Mouse (Mus musculus): Measurements from ENCODE around the gene Pdzk1.

Pdzk1 gene

DNA sequence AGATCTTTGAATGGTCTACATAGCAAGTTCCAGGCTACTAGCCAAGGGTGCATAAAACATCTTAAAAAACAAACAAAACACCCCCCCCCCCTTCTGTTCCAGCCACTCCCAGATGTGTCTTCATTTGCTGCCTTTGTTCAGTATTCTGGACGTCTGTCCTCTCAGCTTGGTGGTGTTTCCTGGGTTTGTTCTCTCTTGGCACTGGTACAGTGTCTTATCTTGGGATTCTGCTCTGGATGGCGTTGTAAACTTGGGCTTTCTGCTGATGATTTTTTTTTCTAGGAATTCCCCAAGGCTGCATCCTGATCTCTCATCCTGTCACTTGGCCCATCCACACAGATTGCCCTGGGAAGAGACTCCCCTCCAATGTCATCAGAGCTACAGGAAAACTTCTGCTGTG lies 7.3 kb downstream of the Pdzk1 start:
- no peak for DNase-seq (ENCODE audit: low read depth)

DNA sequence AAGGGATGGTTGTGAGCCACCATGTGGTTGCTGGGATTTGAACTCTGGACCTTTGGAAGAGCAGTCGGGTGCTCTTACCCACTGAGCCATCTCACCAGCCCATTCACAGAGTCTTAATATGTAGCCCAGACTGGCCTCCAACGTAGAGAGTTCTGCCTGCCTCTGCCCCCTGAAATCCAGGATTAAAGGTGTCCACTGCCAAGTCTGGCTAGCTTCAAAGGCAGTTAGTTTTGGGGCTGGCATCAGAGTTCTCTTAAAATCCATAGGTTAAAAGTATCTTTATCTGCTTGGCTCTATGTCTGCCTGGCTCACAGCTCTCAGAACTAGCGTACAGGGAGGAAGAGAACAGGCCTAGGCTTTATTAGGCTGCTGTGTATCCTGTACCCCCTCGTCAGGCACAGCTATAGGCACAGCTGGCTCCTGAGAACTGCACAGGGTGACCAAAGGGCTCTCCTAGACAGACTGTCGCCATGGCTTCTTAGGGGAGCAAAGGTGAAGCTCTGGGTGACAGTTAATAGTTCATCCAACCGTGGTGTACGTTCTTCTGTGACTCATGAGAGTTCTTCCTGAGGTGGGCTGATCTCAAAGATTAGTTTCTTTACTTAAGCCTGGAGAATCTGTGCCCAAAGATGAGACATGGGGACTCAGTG lies 10.0 kb downstream of the Pdzk1 start:
- DNase-seq (ENCODE audit: low read depth): no peak

- no peak for DNase-seq (ENCODE audit: low read depth)
Measured at GRCm38 (mm10) chr3:96845191-96845590, 16.1 kb downstream of the Pdzk1 start.

- DNase-seq (ENCODE audit: low read depth): no peak
Measured at GRCm38 (mm10) chr3:96845806-96846205, 16.7 kb downstream of the Pdzk1 start.

DNA sequence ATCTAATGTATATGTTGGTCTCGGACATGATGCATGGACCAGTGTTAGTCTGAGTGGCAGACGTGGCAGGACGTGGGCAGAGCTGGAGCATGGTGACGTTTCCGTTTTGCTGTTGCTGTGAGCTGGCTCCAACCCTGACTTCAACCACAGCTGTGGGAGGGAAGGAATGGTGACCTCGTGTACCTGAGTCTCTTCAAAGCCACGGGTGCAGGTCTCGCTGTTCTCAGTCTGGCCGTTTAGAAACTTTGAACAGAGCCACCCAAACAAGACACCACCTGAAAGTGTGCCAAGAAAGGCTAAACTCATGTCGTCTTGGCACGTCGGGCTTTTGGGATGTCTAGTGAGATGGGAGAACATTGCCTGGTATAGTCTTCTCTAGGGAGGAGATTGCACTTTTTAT lies 17.9 kb downstream of the Pdzk1 start:
- DNase-seq (ENCODE audit: low read depth): peak; percentile 34

DNA sequence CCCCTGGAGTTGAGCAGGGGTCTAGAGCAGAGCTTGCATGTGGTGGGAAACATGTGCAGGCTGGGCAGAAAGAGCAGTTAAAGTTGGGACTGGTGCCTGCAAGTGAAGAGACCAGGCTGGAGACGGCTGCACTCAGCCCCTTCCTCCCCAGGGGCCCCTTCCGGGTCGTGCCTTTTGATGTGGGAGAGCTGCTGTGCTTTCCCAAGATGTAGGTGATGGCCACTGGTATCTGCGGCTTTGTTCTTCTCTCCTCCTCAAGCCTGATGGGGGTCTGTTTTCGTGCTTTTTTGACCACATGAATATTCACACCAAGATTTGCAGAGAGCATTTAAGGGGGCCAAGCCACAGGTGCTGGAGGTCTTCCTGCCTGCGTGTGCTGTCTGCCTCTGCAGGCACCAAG lies 18.6 kb downstream of the Pdzk1 start:
- DNase-seq (ENCODE audit: low read depth): peak; percentile 36

- DNase-seq (ENCODE audit: low read depth): peak; percentile 13
Measured at GRCm38 (mm10) chr3:96848470-96848869, 19.4 kb downstream of the Pdzk1 start.

DNA sequence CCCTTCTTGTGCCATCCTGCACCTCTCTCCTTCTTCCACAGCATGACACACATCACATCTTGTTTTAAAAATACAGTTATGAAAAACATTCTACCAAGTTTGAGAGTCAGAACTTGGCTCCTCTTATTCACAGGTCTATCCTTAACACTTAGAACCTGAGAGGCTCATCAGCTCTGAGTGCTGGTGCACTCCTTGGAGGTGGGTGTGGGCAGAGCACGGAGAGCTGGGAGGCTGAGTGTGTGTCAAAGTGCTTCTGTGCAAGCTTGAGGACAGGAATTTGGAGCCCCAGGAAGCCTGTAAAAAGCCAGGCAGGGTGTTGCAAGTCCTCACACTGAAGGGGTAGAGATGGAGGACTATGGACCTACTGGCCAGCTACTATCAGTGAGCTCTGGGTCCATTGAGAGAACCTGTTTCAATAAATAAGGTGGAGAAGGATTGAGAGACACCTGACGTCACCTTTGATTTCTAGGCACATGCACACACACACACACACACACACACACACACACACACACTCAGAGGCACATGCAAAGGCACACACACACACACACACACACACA lies 20.2 kb downstream of the Pdzk1 start:
- DNase-seq (ENCODE audit: low read depth): no peak

- DNase-seq (ENCODE audit: low read depth): no peak
Measured at GRCm38 (mm10) chr3:96852561-96852960, 23.5 kb downstream of the Pdzk1 start.

- DNase-seq (ENCODE audit: low read depth): no peak
Measured at GRCm38 (mm10) chr3:96854376-96854775, 25.3 kb downstream of the Pdzk1 start.

DNA sequence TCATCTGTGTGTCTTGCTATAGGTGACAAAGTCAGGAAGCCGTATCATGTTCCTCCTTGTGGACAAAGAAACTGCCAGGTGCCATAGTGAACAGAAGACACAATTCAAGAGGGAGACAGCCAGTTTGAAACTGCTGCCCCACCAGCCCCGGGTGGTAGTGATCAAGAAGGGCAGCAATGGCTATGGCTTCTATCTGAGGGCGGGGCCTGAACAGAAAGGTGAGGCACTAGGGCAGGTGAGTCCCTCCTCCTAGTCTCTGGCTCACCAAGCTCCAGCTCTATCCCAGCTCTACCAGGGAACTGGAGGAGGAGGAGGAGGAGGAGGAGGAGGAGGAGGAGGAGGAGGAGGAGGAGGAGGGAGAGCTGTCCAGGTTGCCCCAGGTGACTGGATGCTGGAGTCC lies 26.7 kb downstream of the Pdzk1 start:
- DNase-seq (ENCODE audit: low read depth): no peak

DNA sequence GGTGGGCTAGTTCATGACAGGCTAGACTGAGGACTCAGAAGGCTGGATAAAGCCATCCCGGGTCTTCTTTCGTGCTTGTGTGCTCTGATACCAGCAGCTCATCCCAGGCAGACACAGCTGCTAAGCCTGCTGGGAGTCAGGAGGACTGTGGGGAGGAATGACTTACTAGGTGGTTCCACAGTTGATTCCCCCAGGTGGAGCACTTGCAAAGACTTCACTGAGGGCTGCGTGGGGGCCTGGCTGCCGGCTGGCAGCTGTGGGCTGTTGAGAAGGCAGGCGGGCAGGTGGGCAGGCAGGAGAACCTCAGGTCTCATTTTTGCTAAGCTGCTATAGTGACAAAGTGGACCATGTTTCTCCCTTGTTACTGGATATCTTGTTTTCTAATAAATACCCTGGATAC lies 31.4 kb downstream of the Pdzk1 start:
- no peak for DNase-seq (ENCODE audit: low read depth)

DNA sequence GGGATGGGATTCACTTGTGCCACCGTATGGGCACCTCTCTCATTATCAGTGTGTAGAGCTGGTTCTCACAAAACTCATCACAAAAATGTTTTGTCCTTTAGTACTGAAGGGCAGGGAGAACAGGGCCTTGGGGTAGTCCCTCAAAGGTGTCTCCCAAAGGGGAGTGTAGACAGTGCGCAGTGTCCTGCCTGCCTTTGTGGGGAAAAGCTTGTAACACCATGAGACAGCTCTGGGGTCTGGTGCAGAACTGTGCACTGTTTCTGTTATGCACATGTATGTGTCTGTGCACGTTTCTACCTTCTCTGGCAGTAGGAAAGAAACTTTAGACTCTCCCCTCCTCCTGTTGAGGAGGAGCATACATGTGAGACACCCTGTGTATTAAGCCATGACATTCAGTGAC lies 38.8 kb downstream of the Pdzk1 start:
- DNase-seq (ENCODE audit: low read depth): no peak

- DNase-seq (ENCODE audit: low read depth): no peak
Measured at GRCm38 (mm10) chr3:96868566-96868965, 39.5 kb downstream of the Pdzk1 start.

- no peak for DNase-seq (ENCODE audit: low read depth)
Measured at GRCm38 (mm10) chr3:96869091-96869490, 40.0 kb downstream of the Pdzk1 start.

GRCm38 (mm10) chr3:96870270-96870669 lies 41.2 kb downstream of the Pdzk1 start:
- DNase-seq (ENCODE audit: low read depth): no peak

DNA sequence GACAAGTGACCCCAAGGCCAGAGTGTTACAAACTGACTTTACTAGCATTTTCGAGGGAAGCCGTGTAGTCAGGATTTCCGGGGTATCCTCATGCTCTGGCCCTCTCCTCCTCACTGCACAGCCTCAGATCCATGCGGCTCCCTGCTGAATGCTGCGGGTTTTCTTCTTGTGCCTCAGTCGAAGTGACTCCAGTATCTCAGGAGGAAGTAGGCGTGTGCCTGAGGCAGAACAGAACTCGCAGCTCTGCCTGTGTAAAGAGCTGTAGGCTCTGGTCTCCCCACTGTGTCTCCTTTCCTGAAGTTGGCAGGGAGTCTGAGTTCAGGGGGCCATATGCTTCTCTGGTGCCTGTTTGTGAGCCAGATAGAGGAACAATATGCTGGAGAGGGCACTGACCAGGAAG lies 42.0 kb downstream of the Pdzk1 start:
- DNase-seq (ENCODE audit: low read depth): no peak

DNA sequence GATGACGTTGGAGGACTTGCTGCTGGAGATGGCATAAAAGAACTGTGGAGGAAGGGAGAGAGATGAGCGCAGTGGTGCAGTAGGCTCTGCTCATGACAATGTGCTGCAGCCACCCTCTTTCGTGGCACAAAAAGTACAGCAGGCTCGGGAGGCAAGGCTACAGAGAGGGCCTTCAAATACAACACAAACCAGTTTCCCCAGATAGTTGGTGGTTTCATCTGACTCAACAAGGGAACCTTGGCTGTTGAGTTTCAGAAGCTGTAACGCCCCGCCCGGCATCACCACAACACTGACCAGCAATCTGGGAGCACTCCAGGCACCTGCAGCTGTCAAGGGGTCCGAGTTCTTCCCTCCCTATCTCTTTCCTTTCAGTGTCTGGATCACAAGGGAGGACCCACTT lies 43.4 kb downstream of the Pdzk1 start:
- DNase-seq (ENCODE audit: low read depth): no peak

- DNase-seq (ENCODE audit: low read depth): no peak
Measured at GRCm38 (mm10) chr3:96874808-96875571, 45.9 kb downstream of the Pdzk1 start.

GRCm38 (mm10) chr3:96879536-96879935 lies 50.5 kb downstream of the Pdzk1 start:
- DNase-seq (ENCODE audit: low read depth): no peak

- no peak for DNase-seq (ENCODE audit: low read depth)
Measured at GRCm38 (mm10) chr3:96880385-96880784, 51.3 kb downstream of the Pdzk1 start.

- DNase-seq (ENCODE audit: low read depth): no peak
Measured at GRCm38 (mm10) chr3:96881557-96881956, 52.5 kb downstream of the Pdzk1 start.

DNA sequence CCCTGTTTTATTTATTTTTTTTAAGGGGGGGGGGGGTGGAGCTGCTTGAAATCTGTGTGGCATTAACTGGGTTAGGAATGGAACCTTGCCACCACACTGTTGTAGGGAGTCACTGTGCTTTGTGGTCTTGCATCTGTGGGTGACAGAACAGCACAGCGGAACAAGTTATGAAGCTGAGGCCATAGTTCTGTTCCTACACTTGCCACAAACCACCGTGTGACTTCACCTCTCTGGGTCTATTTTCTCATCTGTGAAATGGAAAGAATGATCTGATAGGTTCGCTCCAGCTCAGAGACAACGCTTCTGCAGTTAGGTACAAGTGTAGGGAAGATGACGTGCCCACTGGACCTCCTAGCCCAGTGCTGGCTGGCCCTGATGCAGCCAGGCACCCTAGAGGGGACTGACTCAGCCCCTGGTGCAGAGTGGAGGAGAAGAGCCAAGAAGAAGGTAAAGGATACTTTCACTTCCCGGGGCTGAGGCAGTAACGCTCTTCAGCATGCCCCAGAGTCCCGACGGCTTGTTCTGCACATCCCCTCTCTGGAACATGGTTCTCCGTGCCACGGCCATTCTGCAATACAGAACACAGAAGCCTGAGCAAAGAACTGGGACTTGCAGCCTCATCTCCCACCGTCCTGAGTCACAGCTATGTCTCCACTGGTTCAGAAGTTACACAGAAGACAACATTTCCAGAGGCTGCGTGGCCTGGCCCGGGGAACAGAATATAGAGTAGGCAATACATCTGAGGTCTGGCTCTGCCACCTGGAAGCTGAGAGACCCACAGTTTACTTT lies 53.2 kb downstream of the Pdzk1 start:
- peak; percentile 16 for DNase-seq (ENCODE audit: low read depth)

Data from naive thymus-derived CD4-positive, alpha-beta T cell, adult 2 months (primary cell).